Mouse (Mus musculus) megakaryocyte progenitor cell, adult 5-6 weeks (primary cell): ENCODE measurements around the gene Rreb1. TPM values are rescaled to one million over a fixed set of nuclear protein-coding genes. Genes with fewer than 3 reads are reported as not detected.
A peak's percentile ranks its signal among the peaks of the same experiment; 100 is the strongest.

Experiments
- ATAC-seq: replicated peaks from 2 replicates; pipeline ENCODE4 v1.8.0; 2016; ENCODE audit warnings: mild to moderate bottlenecking, moderate TSS enrichment, inconsistent platforms; ENCODE audit not compliant: poor library complexity
- total RNA-seq, 2 experiments: library from RNA; stranded (forward) in 1 of 2; stranded (reverse) in 1 of 2; fragments of 157-497, 149-512 nt in 1 of 2; fragments of 200-1000 nt in 1 of 2; gene quantifications; 2 replicates each; pipeline versions ENCODE4 v1.2.3 to v1.2.4; 2015 to 2017

Gene Rreb1
- total RNA-seq (2015) (58.0 and 62.9 TPM in 2 replicates), total RNA-seq (2017) (14.7 and 19.4 TPM in 2 replicates)

DNA sequence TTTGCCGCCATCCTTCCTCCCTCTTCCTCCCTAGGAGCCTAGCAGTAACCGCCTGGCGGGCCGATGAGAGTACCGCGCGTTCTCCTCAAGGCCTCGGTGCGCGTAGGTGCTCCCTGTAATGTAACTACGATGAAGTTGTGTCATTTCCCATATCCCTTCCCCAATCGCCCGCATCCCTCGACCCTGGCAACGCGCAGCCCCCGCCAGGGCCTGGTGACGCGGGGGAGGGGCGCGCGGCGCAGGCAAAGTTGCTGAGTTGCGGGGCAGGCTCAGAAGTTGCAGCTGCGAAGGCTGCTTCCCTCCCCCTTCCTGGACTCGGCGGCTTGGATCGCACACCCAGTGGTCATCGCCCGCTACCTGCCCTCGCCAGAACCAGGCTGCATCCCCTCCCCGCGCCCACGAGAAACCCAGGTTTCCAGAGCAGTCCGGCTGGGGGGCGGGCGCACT lies at the start of gene Rreb1:
Gene Rreb1 (plus strand): TSS at position 254 of the 447 bp plus-strand sequence.
- ATAC-seq = peak; percentile 53

DNA sequence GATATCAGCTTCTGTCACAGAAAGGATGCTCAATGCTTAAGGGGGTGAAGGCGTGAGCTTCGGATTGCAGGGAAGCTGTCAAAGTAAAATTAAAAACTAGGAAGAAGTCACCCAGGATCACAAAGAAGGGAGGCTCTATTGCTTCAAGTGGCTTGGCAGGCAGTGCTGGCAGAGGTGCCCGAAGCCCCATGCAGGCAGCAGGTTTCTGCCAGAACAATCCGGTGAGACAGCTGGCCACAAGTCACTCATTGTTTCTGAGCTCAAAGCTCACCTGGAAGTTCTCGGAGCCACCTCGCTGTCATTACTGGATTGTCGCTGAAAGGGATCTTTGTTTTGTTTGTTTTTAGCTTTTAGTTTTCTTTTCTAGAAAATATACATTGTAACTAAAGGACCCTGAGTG lies 49.6 kb upstream of the Rreb1 start:
- ATAC-seq = no peak

DNA sequence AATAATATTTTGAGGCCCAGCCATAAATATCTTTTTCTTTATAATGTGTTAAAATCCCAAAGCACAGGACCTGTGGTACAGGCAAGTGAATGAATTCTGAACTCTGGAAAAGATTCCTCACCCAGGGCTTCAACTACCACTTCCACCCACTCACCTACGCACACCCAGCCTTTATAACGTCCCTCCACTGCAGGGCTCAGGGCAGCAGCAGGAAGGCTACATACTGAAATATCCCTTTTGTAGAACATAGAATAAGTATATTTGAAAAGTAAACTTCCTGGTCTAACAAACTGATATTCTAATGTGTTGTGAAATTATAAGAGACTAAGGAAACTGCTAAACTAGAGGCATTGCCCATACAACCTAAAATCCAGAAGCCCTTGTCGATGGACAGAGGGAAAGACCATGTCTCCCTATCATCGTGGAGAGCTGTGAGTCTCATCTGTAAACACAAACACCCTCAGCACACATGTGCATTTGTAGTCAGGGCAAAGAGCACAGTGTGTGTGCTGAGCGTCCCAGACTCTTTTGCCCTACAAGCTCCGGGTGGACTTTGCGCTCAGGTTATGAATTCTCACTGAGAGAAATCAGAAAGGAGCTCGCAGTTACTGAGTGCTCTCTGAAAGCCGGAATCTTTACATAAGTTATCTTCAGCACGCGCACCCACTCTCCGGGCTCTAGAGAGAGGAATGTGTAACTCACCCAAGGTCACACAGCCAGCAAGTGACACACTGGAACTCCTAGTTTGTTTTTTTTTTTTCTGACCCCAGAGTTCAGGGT lies 46.1 kb upstream of the Rreb1 start:
- ATAC-seq = no peak

DNA sequence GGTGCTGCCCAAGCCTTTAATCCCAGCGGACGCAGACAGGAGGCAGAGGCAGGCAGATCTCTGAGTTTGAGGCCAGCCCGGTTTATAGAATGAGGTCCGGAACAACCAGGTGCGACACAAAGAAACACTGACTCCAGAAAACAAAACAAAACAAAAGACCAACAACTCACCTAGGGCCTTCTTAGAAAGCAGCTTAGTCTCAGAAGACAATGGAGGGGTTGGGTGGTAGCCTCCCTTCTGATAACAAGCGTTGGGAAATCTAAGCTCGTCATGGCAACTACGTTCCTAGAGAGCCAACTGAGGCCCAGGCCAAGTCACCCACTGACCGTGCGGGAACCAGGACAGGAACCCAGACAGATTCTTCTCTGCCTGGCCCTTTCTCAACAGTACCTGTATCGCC lies 43.7 kb upstream of the Rreb1 start:
- no peak for ATAC-seq

GRCm38 (mm10) chr13:37740111-37740510 lies 38.1 kb upstream of the Rreb1 start:
- peak; percentile 45 for ATAC-seq

DNA sequence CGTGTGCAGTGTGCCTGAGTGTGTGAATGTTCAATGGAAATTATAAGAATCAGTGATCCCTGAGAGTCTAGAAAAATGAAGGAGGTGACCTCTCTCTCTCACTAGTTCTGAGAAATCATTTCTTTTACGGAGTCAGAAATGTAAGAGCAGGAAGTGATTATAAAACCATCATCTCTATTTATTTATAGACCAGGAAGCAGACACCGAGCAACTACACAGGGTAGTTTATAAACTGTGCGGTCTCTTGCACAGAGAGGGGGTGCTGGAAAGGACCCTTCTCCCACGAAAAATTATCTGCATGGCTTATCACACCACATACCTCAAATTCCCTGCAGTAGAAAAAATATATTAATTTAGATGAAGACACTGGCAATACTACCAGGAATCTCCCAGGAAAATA lies 37.4 kb upstream of the Rreb1 start:
- no peak for ATAC-seq

DNA sequence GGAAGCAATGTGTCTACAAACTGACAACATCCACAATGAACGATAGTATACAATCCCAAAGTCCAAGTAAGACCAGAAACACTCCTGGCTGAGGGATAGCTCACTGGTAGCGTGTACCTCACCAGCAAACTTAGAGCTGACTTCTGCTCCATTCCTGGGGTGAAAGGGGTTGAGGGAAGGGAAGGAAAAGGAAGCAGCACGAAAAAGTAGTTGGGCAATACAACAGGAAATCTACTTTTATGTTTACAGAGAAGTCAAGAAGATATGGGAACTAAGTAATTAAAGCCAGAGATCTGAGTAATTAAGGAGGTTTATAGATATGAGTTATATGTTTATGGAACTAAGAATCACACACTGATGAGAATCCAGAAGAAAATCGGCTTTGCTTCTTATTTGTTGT lies 36.0 kb upstream of the Rreb1 start:
- peak; percentile 37; the same call in 1 of the 2 replicates for ATAC-seq

DNA sequence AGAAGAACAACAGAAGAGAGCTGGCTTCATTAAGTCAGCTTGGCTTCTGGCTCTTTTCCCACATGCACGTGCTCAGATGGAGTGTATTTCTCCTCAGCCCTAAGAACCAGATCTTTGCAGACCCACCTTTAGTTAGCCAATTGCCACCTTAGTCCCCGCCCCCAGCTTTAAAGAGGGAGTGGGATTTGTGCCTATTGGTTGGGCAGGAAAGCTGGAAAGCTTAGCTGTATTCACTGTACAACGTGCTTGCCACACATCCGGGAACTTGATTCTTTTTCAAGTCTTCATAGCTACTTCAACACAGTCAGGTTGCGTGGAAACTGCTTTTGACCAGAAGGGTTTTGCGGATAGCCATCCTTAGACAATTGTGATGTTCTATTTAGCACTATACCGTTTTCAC lies 30.7 kb upstream of the Rreb1 start:
- ATAC-seq = no peak

- ATAC-seq = peak; percentile 48; the same call in 1 of the 2 replicates
These were observed 28.7 kb upstream of the Rreb1 start for GRCm38 (mm10) chr13:37749485-37749884.

DNA sequence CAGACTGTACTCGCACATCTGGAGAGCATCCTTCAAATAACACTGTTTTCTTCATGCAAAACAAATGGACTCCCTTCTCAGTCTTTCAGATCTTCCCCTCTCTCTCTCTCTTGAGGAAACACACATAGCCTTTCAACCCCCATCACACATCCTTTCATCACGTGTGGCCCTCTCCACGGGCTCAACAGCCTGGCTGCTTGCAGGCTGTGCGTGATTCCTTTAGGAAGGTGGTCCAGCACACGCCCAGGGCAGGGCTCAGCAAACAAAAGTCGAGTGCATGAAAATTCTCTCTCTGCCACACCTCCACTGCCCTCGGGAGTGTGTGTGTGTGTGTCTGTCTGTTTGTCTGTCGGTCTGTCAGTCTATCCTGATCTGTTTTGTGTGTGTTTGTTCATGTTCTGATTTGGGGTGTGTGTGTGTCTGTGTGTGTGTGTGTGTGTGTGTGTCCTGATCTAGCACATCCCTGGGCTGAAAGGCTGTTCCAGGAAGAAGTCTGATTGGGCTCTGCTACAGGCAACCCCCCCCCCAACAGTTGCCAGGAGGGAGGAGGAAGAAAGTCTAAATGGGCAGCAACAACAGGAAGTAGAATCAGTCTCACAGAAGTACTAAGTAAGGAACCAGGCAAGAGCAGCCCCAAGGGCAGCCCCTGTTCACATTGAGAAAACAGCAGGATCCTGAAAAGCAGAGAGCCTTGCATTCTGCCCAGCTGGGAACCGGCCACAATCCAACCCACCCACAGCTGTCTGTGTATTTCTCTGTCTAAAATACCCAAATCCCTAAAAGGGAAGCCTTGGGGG lies 26.8 kb upstream of the Rreb1 start:
- peak; percentile 75 for ATAC-seq

DNA sequence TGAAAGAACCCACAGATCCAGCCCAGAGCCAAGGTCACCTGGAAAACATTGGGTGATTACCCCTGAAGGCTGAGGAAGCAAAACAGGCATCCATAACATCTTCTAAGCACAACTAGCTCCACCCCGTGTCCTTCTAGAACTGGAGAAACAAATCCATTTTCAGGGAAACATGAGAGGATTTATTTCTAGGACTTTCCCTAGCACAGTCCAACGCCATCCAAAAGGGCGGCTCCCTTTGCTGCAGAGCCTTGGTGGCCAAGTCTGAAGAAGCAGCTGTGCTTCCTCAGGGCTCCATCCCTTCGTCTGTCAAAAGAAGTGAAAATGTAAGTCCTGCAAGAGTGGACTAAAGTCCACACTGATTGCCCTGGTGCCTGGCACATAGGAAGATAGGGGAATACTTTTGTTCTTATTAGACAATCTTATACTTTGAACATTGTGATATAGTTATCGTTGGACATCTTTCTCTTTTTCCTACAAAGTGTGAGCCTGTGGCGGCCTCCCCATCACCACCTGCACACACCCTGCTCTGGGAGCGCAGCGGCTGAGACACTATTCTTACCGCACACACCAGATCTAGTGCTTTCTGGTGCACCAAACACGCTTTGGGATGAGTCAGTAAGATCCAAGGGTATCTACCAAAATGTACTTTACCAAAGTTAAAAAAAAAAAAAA lies 18.7 kb upstream of the Rreb1 start:
- ATAC-seq = peak; percentile 62

DNA sequence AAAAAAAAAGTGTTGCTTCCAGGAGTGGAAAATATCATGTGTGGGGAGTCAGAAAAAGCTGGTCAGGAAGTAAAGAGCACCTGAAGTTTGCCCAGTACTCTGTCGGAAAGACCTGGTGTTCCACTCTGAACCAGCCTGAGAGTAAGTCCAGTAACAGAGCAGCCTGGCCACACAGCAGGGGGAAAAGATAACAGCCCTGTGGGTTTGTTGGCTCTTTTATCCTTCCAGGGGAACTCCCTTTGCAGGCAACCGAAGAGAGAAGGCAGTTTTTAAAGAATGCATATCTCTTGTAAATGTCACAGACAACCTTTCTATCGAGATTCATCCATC lies 18.2 kb upstream of the Rreb1 start:
- peak; percentile 95 for ATAC-seq

GRCm38 (mm10) chr13:37760373-37760772 lies 17.8 kb upstream of the Rreb1 start:
- ATAC-seq = no peak

DNA sequence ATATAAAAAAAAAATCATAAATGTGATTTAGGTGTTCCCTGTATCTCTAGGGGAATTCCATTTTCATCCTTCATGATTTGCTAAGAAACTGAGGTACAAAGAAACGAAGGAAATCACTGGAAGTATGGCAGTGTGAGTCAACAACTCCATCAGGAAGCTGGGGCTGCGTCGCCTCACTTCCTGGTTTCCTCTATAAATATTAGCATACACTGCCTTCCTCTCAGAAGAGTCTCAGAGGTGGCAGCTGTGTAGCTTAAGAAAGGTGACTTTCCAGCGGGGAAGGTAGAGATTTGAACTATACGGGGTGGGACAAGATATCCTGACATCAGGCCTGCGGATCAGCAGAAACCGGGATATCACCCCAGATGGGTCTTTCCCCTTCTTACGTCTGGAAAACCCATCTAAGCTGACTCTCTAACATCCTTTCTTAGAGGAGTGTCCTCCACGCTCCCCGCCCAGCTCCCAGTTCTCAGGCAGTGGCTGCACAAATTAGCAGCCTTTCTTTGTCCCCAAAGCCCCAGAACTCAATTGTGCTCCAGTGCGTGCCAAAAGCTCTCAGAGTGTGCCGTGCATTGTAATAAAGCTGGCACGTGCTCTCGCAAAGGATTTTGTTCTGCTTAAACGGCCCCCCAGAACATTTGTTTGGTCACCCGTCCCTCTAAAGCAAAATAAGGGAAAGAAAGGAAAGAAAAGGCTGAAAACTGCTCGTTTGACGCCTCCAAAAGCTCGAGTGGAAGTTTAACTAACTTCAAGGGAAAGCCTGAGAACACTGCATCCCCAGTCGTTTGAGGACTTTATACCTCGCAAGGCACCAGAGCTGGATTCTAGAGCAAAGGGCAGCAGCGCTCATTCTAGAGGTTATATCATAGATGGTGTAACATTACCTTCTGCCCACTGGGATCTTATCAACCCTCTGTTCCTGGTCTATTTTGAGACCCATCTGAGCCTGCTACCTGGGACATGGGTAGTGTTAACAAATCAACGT lies 17.0 kb upstream of the Rreb1 start:
- peak; percentile 43; the same call in 1 of the 2 replicates for ATAC-seq

DNA sequence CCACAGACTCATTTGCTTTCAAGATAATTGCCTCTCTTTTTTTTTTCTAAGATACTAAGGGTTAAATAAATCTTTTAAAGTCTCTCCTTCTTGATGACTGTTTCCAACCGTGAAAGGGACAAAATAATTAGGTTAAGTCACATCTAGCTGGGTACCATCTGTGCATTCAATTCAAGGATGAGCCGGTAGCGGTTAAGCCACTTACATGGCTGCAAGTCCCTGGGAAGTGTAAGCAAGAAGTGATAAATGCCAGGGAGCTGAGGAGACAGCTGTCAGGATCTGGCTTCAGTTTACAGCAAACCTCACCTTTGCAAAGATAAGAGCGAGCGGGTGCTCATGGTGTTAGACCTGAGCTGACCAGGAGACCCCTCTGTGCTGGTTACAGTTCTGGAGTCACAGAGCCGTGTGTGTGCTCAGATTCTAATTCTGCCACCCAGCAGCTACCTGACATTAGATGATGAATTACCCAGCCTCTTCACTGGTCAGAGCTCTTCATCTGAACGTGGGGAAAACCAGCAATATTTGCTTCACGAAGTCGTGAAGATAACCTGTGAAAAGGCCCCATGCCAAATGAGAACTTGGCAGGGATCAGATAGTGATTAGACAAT lies 14.3 kb upstream of the Rreb1 start:
- ATAC-seq = no peak

DNA sequence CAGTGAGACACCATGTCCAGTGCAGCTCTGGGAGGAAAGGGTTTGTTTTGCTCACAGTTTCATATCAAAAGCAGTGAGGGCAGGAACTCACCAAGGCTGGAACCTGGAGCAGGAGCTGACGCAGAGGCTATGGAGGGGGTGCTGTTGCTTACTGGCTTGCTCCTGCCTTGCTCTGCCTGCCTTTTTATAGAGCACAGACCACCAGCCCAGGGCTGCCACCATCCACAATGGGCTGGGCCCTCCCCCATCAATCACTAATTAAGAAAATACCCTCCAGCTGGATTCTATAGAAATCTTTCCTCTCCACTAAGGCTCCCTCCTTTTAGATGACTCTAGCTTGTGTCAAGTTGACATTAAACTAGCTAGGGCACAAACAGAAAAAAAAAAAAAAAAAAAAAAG lies 8.4 kb upstream of the Rreb1 start:
- no peak for ATAC-seq

DNA sequence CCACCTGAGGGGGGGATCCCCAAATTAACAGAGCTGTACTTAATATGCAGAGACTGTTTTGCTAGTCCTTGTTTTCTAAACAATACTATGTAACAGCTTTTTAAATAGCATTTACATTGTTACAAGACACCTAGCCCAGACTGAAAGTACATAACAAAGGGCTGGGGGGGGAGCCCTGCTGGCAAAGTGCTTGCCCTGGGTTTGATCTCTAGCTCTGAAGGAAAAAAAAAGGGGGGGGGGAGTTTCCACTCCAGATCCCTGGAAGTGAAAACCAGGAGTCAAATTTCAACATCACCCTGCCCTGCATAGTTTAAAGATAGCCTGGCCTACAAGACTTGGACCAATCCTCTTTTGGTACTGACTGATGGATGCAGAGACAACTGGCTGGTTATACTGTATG lies 4.7 kb upstream of the Rreb1 start:
- ATAC-seq = no peak

GRCm38 (mm10) chr13:37776675-37777074 lies 1.5 kb upstream of the Rreb1 start:
- no peak for ATAC-seq

GRCm38 (mm10) chr13:37777351-37778146 lies 651 bp upstream of the Rreb1 start:
- ATAC-seq = peak; percentile 78
